Mouse (Mus musculus) midbrain, embryonic 12.5 days (tissue): ENCODE measurements around the gene Aadacl3. TPM values are rescaled to one million over a fixed set of nuclear protein-coding genes. Genes with fewer than 3 reads are reported as not detected.

Experiments
- ATAC-seq: fragments of 200-750 bp; cut with Nextera tagmentation; 2 replicates; pipeline ENCODE4 v1.8.0; 2017; ENCODE audit warnings: low read depth, moderate TSS enrichment, moderate library complexity; ENCODE audit not compliant: low FRiP score
- H3K27ac ChIP-seq: fragments of 300-500 bp; sonication (generic); replicated peaks from 2 replicates; pipeline ENCODE4 v1.5.1; 2016; ENCODE audit warnings: mild to moderate bottlenecking
- H3K27me3 ChIP-seq: fragments of 300-500 bp; sonication (generic); 2 replicates; pipeline ENCODE4 v1.6.1; 2016; ENCODE audit warnings: mild to moderate bottlenecking
- H3K36me3 ChIP-seq: fragments of 300-500 bp; sonication (generic); 2 replicates; pipeline ENCODE4 v1.6.1; 2016
- H3K4me1 ChIP-seq: fragments of 300-500 bp; sonication (generic); 2 replicates; pipeline ENCODE4 v1.6.1; 2016
- H3K4me2 ChIP-seq: fragments of 300-500 bp; sonication (generic); replicated peaks from 2 replicates; pipeline ENCODE4 v1.6.1; 2016; ENCODE audit warnings: mild to moderate bottlenecking, moderate library complexity
- H3K4me3 ChIP-seq: fragments of 300-500 bp; sonication (generic); 2 replicates; pipeline ENCODE4 v1.5.1; 2016; ENCODE audit warnings: mild to moderate bottlenecking
- H3K9ac ChIP-seq: fragments of 300-500 bp; sonication (generic); replicated peaks from 2 replicates; pipeline ENCODE4 v1.6.1; 2016; ENCODE audit warnings: mild to moderate bottlenecking, moderate library complexity
- H3K9me3 ChIP-seq: fragments of 300-500 bp; sonication (generic); 2 replicates; pipeline ENCODE4 v1.6.1; 2016; ENCODE audit warnings: mild to moderate bottlenecking
- WGBS: fragments of 180-500 bp; shearing (Covaris S2); methylation state at CpG from one replicate; pipeline ENCODE4 v1.1.7; 2016; 5-methylcytosine and 5-hydroxymethylcytosine counted together
- polyA plus RNA-seq: library from polyadenylated mRNA; unstranded; fragments of >200 nt; fragmentation: Nextera tagmentation; extraction: Ambion mirVana; gene quantifications from 2 replicates; pipeline ENCODE4 v1.2.1, GENCODE M21; 2016

The Aadacl3 gene
- not detected in 2 replicates for polyA plus RNA-seq

DNA sequence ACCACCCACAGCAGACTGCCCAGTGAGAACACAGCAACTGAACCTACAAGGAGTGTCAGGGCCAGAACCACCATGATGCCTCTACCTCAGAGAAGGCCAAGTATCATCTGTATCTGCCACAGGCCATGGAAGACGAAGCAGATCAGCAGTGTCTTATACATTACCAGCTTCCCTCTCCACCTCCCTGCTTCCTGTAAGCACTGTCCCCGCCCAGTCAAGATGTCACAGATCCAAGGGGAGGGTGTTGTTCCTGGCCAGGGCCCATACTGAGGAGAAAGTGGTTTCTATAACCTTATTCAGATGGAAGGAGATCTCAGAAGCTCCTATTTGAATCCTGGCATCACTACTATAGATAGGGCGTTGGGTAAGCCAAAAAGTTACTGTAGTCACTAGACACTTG lies at the start of gene Aadacl3:
Gene Aadacl3, minus strand, starts transcription at position 101 of the 400 bp plus-strand sequence.
- no peak for ATAC-seq
- Histone ChIP-seq H3K9ac (no peak within 1 kb of the TSS), H3K27ac (no peak within 1 kb of the TSS), H3K27me3 (no peaks in the 10 kb centered on the region), H3K4me3 (no peak within 1 kb of the TSS), H3K36me3 (no peaks in the 10 kb centered on the region), H3K4me1 (no peaks in the 10 kb centered on the region), H3K9me3 (peaks cover 46% of the 10 kb centered on the region; the same call in 1 of the 2 replicates), H3K4me2 (no peak within 1 kb of the TSS)
- 74% methylated on average over 3 of the region's 3 CpGs for WGBS

- 79% methylated on average over 1 of the region's 1 CpGs for WGBS
Measured at GRCm38 (mm10) chr4:144506518-144506917, 43.0 kb upstream of the Aadacl3 start.

GRCm38 (mm10) chr4:144493331-144493730 lies 29.8 kb upstream of the Aadacl3 start:
- Histone ChIP-seq H3K27me3 (no peaks in the 10 kb centered on the region), H3K4me1 (no peaks in the 10 kb centered on the region), H3K4me2 (no peak overlapping the region), H3K9ac (no peak overlapping the region), H3K9me3 (peaks cover 42% of the 10 kb centered on the region), H3K4me3 (no peak overlapping the region), H3K36me3 (no peaks in the 10 kb centered on the region), H3K27ac (no peak overlapping the region)
- no peak for ATAC-seq

More at GRCm38 (mm10) chr4:144506518-144506917, 43.0 kb upstream of the Aadacl3 start:
- Histone ChIP-seq H3K4me1 (no peaks in the 10 kb centered on the region), H3K9ac (no peak overlapping the region), H3K27ac (no peak overlapping the region), H3K27me3 (no peaks in the 10 kb centered on the region), H3K36me3 (no peaks in the 10 kb centered on the region), H3K4me2 (no peak overlapping the region), H3K9me3 (peaks cover 39% of the 10 kb centered on the region), H3K4me3 (no peak overlapping the region)
- no peak for ATAC-seq

DNA sequence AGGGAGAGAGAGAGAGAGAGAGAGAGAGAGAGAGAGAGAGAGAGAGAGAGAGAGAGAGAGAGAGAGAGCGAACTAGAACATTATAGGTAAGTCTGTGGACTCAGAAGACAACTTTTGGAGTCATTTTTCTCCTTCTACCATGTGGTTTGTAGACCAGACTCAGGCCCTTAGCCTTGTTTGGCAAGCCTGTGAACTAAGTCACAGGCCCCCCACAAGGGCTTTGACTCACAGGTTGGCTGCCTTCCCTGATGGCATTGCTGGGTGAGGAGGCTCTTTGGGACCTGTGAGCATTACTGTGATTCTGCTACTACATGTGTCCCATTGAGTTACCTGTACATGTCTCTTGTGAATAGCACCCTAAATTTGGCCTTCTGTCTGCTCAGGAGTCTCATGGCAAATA lies 4.5 kb upstream of the Aadacl3 start:
- no peak overlapping the region for H3K4me3 ChIP-seq
- 78% methylated on average over 1 of the region's 1 CpGs for WGBS
- H3K36me3 ChIP-seq: no peaks in the 10 kb centered on the region
- H3K27ac ChIP-seq: no peak overlapping the region
- peaks cover 37% of the 10 kb centered on the region; the same call in 1 of the 2 replicates for H3K9me3 ChIP-seq
- no peak overlapping the region for H3K4me2 ChIP-seq
- no peak overlapping the region for H3K9ac ChIP-seq
- no peaks in the 10 kb centered on the region for H3K27me3 ChIP-seq
- H3K4me1 ChIP-seq: no peaks in the 10 kb centered on the region
- no peak for ATAC-seq

GRCm38 (mm10) chr4:144465206-144465605 lies 1.6 kb upstream of the Aadacl3 start:
- Histone ChIP-seq H3K9ac (no peak overlapping the region), H3K4me1 (no peaks in the 10 kb centered on the region), H3K27me3 (no peaks in the 10 kb centered on the region), H3K36me3 (no peaks in the 10 kb centered on the region), H3K9me3 (peaks cover 41% of the 10 kb centered on the region; the same call in 1 of the 2 replicates), H3K27ac (no peak overlapping the region), H3K4me3 (no peak overlapping the region), H3K4me2 (no peak overlapping the region)
- no peak for ATAC-seq
- 83% methylated on average over 2 of the region's 2 CpGs for WGBS

- Histone ChIP-seq H3K4me1 (no peaks in the 10 kb centered on the region), H3K4me2 (no peak within 1 kb of the TSS), H3K9me3 (peaks cover 33% of the 10 kb centered on the region; the same call in 1 of the 2 replicates), H3K36me3 (no peaks in the 10 kb centered on the region), H3K27me3 (no peaks in the 10 kb centered on the region), H3K4me3 (no peak within 1 kb of the TSS), H3K9ac (no peak within 1 kb of the TSS), H3K27ac (no peak within 1 kb of the TSS)
- WGBS: 78% methylated on average over 2 of the region's 2 CpGs
- ATAC-seq: no peak
Measured at GRCm38 (mm10) chr4:144453217-144453616, 10.3 kb downstream of the Aadacl3 start, which contains the start of gene Gm9944. Gene Gm9944 (minus strand): TSS chr4:144453317.

DNA sequence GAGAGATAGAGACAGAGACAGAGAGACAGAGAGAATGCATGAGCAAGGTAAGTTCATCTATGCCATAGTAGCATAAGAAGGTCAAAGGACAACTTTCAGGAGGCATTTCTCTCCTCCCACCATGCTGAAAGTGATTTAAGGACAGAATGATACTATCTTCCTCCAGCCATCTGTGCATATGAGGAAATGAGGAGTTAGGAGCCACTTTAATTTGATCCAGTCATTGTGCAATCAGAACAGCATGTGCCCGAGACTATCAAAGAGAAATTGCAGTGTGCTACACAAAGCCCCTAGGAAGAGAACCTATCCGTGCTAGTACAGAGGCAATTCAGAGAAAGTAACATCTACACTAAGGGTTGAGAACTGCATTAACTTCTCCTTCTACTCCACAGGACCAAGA lies 15.0 kb downstream of the Aadacl3 start:
- H3K9me3 ChIP-seq: peaks cover 34% of the 10 kb centered on the region; the same call in 1 of the 2 replicates
- H3K9ac ChIP-seq: no peak overlapping the region
- no peak overlapping the region for H3K27ac ChIP-seq
- no peaks in the 10 kb centered on the region for H3K36me3 ChIP-seq
- no peak overlapping the region for H3K4me3 ChIP-seq
- 81% methylated on average over 2 of the region's 2 CpGs for WGBS
- H3K4me1 ChIP-seq: no peaks in the 10 kb centered on the region
- no peaks in the 10 kb centered on the region for H3K27me3 ChIP-seq
- no peak for ATAC-seq
- no peak overlapping the region for H3K4me2 ChIP-seq

- peaks cover 50% of the 10 kb centered on the region for H3K9me3 ChIP-seq
- H3K9ac ChIP-seq: no peak overlapping the region
- H3K27me3 ChIP-seq: no peaks in the 10 kb centered on the region
- H3K4me2 ChIP-seq: no peak overlapping the region
- no peak for ATAC-seq
- no peak overlapping the region for H3K4me3 ChIP-seq
- H3K4me1 ChIP-seq: no peaks in the 10 kb centered on the region
- H3K36me3 ChIP-seq: no peaks in the 10 kb centered on the region
- WGBS: 81% methylated on average over 1 of the region's 1 CpGs
- no peak overlapping the region for H3K27ac ChIP-seq
Measured at GRCm38 (mm10) chr4:144441582-144441981, 22.0 kb downstream of the Aadacl3 start.

- ATAC-seq: no peak
- 88% methylated on average over 4 of the region's 4 CpGs for WGBS
- H3K36me3 ChIP-seq: no peaks in the 10 kb centered on the region
- no peaks in the 10 kb centered on the region for H3K4me1 ChIP-seq
- no peaks in the 10 kb centered on the region for H3K27me3 ChIP-seq
- H3K27ac ChIP-seq: no peak overlapping the region
- H3K4me2 ChIP-seq: no peak overlapping the region
- H3K9me3 ChIP-seq: peaks cover 50% of the 10 kb centered on the region
- H3K9ac ChIP-seq: no peak overlapping the region
- H3K4me3 ChIP-seq: no peak overlapping the region
Measured at GRCm38 (mm10) chr4:144441095-144441494, 22.5 kb downstream of the Aadacl3 start.

GRCm38 (mm10) chr4:144438672-144439071 lies 24.9 kb downstream of the Aadacl3 start, which contains the start of gene 1700012P22Rik:
Gene 1700012P22Rik (minus strand): TSS chr4:144438772.
- ATAC-seq: no peak
- Histone ChIP-seq H3K4me1 (no peaks in the 10 kb centered on the region), H3K27ac (no peak within 1 kb of the TSS), H3K4me2 (no peak within 1 kb of the TSS), H3K36me3 (no peaks in the 10 kb centered on the region), H3K9ac (no peak within 1 kb of the TSS), H3K27me3 (no peaks in the 10 kb centered on the region), H3K9me3 (peaks cover 45% of the 10 kb centered on the region), H3K4me3 (no peak within 1 kb of the TSS)

DNA sequence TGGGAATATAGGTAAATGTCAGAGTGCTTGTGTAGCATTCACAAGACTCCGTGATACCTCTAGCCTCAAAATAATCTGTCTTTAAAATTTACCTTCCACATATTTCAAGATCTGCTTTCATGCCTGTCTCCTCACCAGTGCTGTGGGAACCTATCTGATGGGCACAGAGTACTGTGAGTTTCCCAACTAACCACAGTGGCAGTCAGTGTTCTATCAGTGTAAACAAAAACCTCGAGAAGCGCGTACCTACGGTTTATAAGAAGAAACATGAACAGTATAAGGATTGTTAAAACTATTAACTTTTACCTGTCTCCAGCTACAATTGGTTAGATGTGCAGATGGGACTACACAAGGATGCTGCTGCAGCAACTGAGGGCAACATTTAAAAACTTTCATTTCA lies 30.3 kb downstream of the Aadacl3 start:
- peaks cover 31% of the 10 kb centered on the region for H3K9me3 ChIP-seq
- H3K4me3 ChIP-seq: no peak overlapping the region
- WGBS: 88% methylated on average over 5 of the region's 5 CpGs
- no peak overlapping the region for H3K4me2 ChIP-seq
- H3K9ac ChIP-seq: no peak overlapping the region
- no peak for ATAC-seq
- no peaks in the 10 kb centered on the region for H3K36me3 ChIP-seq
- H3K4me1 ChIP-seq: no peaks in the 10 kb centered on the region
- H3K27ac ChIP-seq: no peak overlapping the region
- H3K27me3 ChIP-seq: no peaks in the 10 kb centered on the region

- no peak for ATAC-seq
- WGBS: 87% methylated on average over 2 of the region's 2 CpGs
Measured at GRCm38 (mm10) chr4:144430723-144431122, 32.8 kb downstream of the Aadacl3 start.

GRCm38 (mm10) chr4:144428868-144429267 lies 34.7 kb downstream of the Aadacl3 start:
- no peak overlapping the region for H3K4me3 ChIP-seq
- no peak for ATAC-seq
- H3K9me3 ChIP-seq: peaks cover 21% of the 10 kb centered on the region
- H3K4me2 ChIP-seq: no peak overlapping the region
- 21% methylated on average over 3 of the region's 3 CpGs for WGBS
- no peaks in the 10 kb centered on the region for H3K36me3 ChIP-seq
- H3K27me3 ChIP-seq: no peaks in the 10 kb centered on the region
- H3K9ac ChIP-seq: no peak overlapping the region
- H3K27ac ChIP-seq: no peak overlapping the region
- H3K4me1 ChIP-seq: no peaks in the 10 kb centered on the region

More at GRCm38 (mm10) chr4:144430723-144431122, 32.8 kb downstream of the Aadacl3 start:
- Histone ChIP-seq H3K36me3 (no peaks in the 10 kb centered on the region), H3K9me3 (peaks cover 15% of the 10 kb centered on the region), H3K9ac (no peak overlapping the region), H3K4me2 (no peak overlapping the region), H3K4me1 (no peaks in the 10 kb centered on the region), H3K27me3 (no peaks in the 10 kb centered on the region), H3K27ac (no peak overlapping the region), H3K4me3 (no peak overlapping the region)
